Mouse (Mus musculus): ENCODE measurements at regions not wholly inside any gene's neighbourhood (a gene's known extent, or its start where the extent isn't known, plus 50 kb on each side); places are given as distances from the start of the nearest gene placed in this dataset.

DNA sequence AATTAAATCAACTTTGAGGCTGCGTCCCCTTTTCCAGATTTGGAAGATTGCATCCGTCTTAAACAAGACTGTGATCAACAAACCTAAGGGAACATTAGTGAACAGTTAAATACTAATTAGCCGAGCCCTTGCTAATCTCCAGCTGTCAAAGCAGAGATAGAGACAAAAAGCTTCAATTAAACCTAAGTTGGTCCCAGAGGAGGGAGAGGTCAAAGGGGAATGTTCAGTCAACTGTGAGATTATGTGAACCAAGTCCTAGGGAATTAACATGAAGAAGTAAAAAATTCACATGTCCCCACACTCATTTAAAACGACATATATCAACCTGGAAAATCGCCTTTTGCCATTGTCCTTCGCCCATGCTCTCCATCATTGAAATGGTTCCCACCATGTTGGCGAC, 59.7 kb upstream of the Tbx20 start:
- no peak for DNase-seq (ENCODE audit: low spot score in 2 of 2)

- no peak for DNase-seq (ENCODE audit: low spot score in 2 of 2)
Measured at GRCm38 (mm10) chr9:24848210-24848609, 74.1 kb upstream of the Tbx20 start.

DNA sequence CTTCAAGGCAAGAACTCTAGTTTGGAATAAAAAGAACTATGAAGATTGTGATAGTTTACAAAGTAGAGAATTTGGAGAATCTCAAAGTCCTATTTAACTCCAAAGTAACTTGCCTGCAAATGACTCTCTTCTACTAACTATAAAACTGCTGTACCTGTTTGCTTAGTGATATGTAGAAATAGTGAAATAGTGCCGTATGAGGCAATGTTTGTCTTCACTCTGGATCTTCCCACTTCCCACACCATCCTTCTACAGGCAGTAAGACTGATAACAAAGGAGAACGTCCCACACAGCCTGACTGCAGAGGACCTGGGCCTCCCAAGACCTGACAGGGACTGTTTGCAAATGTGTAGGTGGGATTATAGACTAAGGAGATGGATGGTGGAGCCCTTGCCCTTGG, 85.4 kb upstream of the Tbx20 start:
- DNase-seq (ENCODE audit: low spot score in 2 of 2): no peak

- DNase-seq (ENCODE audit: low spot score in 2 of 2): no peak
Measured at GRCm38 (mm10) chr9:24866390-24867173, 92.5 kb upstream of the Tbx20 start.

DNA sequence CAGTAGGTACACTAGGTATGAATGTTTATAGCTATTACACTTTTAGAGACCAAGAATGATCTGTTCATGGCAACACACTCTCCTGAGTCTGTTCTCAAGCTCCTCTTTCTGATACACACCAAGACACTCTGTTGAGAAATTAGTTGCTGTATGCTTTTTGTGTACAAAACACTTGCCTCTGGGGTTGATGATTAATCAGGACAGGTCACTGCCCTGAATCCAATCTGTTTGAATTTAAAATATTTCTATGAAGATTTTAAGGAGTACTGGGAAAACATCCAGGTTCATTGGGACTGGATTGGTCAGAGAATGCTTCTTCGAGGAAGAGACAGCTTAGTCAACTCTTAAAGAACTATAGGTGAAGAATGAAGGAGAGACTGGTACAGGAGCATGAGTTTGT, 94.6 kb upstream of the Tbx20 start:
- no peak for DNase-seq (ENCODE audit: low spot score in 2 of 2)

DNA sequence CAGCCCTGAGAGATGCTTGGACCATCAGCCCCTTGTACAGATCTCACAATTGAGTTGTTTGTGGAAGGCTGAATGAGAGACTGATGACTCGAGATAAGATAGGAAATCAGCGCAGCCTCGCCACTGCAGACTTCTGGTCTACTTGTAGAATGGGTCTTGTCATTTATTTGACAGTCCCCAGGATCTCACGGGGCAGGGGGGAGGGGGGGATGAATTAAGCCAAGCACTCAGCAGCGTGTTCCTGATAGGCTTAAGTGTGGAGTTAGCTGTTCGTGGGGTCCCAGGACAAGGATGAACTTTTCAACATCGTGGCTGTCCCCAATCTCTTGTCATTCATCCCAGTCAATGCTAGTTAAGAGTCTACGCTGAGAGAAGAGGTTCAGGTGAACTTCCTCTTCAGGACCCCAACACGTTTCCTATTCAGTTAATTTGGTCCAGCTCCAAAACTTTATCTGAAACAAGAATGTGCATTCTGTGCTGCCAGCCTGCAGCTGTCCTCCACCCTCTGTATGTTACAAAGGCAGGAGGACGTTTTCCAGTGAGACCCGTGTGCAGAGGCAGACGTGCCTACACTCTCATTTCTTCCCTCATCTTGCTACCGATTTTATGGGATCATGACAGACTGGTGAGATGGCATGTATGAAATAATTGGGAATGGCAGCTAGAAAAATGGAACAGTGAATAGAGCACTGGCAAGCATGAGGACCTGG, 100.5 kb upstream of the Tbx20 start:
- no peak for DNase-seq (ENCODE audit: low spot score in 2 of 2)

DNA sequence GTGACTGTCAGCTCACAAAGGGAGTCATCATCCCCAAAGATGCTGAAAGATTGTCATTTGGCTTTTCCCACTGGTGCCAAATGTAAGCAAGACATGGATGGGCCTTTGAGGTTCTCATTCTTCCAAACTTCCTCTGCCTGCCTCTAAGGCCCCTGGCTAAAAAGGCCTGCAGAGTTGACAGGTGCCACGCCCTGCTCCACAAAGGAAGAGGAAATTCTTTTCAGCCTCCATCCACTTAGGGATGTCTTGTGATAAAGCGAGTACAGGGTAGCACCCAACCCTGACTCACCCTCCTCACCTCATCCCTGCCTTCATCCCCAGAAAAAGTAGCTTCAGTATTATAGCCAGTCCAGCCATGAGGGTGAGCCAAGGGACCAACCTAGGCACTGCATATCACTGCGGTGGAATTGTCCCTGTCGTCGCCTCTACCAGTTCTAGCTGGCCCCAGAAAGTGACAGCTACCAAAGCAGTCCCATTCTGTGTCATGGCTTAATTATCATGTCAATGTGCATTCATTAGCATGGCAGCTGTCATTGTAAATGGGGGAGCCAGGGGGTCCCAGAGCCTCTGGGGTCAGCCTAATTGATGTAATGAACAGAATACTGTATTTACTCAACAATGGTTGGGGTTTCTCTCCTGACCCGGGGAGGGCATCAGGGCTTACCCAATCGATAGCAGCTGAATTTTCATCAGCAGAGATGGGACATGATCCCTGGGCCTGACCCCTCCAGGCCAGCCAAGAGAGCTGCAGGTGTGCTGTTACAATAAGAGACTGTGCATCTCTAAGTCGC, 104.5 kb upstream of the Tbx20 start:
- no peak for DNase-seq (ENCODE audit: low spot score in 2 of 2)

DNA sequence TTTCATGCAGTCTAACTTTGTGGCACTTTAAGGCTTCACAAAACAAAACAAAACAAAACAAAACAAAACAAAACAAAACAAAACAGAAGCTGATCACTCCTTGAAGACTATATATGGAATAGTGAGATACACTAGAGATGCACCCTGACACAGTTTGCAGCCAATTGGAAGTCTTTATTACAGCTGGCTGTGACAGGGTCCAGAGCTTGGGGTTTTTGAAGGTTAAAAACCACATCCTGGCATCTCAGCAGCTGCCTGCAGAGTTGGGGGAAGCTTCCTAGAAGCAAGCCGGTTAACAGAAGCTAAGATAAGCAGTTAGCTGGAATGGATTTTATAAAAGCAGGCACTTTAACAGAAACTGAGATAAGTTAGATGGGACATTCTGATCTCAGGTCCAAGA, 105.6 kb upstream of the Tbx20 start:
- DNase-seq (ENCODE audit: low spot score in 2 of 2): no peak

DNA sequence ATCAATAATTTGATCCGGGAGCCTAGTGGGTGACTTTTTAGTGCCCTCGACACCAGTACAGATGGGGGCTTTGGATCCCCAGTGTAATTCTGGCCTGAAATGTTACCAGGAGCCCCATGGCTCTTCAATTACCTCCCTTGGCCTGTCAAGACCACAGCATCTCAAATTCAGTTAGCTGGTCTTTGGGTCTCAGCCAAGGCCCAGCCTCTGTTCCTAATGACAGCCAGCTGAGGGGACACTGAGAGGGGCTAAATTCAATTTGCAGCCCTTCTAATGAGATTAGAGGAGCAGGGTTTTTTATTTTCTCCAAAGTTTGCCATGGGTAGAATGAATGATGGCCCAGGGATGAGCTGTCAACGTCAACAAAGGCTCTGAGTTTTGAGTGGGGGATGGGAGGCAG, 109.9 kb upstream of the Tbx20 start:
- DNase-seq (ENCODE audit: low spot score in 2 of 2): no peak

GRCm38 (mm10) chr9:24888282-24888681, 114.2 kb upstream of the Tbx20 start:
- DNase-seq (ENCODE audit: low spot score in 2 of 2): no peak

GRCm38 (mm10) chr9:24896498-24897261, 122.6 kb upstream of the Tbx20 start:
- no peak for DNase-seq (ENCODE audit: low spot score in 2 of 2)

DNA sequence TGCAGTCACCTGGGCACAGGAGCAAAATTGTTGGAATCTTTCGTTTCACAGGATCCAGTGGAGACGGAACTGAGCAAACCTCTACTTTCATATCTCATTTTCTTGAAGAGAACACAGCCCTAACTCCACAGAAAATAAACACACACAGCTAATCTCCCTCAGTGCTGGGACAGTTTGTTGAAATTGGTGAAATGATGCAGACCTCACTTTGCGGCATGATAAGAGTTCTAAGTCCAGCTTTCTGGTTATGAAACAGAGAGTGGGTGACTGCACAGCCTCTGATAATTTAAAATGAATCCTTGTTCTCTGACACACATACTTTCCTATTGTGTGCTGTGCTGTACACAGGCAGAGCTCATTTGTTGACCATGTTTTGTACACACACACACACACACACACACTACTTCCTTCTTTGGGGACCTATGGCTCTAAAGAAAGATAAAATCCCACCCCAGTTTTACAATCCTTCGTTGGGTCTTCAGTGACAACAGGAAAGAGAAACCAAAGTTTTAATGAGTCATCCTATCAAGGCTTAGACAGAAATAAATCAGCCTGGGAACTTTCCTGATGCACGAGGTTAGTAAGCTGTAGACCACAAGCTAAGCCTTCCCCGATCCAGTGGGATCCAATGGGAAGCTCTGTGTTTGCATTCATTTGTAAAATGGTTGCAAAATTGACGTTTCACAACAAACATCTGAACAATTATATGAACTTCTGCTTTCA, 125.3 kb upstream of the Tbx20 start:
- no peak for DNase-seq (ENCODE audit: low spot score in 2 of 2)

GRCm38 (mm10) chr9:24903706-24904105, 129.6 kb upstream of the Tbx20 start:
- DNase-seq (ENCODE audit: low spot score in 2 of 2): no peak

GRCm38 (mm10) chr9:24909086-24909979, 135.2 kb upstream of the Tbx20 start:
- DNase-seq (ENCODE audit: low spot score in 2 of 2): no peak

GRCm38 (mm10) chr9:24910738-24911137, 136.6 kb upstream of the Tbx20 start:
- no peak for DNase-seq (ENCODE audit: low spot score in 2 of 2)

- no peak for DNase-seq (ENCODE audit: low spot score in 2 of 2)
Measured at GRCm38 (mm10) chr9:24920031-24920445, 145.9 kb upstream of the Tbx20 start.

GRCm38 (mm10) chr9:24922051-24922860, 148.2 kb upstream of the Tbx20 start:
- no peak for DNase-seq (ENCODE audit: low spot score in 2 of 2)

DNA sequence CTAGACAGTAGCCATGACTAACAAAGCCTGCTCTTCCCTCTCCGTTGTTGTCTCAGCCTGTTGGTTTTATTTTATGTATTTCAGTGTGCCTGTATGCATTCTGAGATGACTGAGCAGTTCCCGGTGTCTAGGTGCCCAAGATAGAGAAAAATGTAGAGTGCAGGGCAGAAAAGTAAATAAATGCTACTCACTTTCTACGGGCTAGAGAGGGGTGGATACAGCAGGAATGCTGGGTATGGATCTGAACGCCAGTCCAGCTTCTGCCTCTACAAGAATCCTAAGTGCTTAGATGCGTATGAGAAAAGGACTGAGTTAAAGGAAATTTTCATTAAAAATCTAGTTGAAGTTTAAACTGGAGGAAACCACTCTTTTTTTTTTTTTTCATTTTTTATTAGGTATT, 149.4 kb upstream of the Tbx20 start:
- DNase-seq (ENCODE audit: low spot score in 2 of 2): no peak

- DNase-seq (ENCODE audit: low spot score in 2 of 2): no peak
Measured at GRCm38 (mm10) chr9:24937731-24938130, 151.5 kb upstream of the Gm10181 start.

All from spleen, postnatal 10 days (tissue).